Mouse (Mus musculus) hindlimb bud, embryonic 11.5 days (tissue): ENCODE measurements around the gene B4galt4.

ENCODE experiments used
- DNase-seq: peaks from one replicate; pipeline ENCODE4 v3.0.0-alpha.2; 2012; ENCODE audit warnings: low read depth, low spot score; ENCODE audit errors: extremely low spot score

The B4galt4 gene

DNA sequence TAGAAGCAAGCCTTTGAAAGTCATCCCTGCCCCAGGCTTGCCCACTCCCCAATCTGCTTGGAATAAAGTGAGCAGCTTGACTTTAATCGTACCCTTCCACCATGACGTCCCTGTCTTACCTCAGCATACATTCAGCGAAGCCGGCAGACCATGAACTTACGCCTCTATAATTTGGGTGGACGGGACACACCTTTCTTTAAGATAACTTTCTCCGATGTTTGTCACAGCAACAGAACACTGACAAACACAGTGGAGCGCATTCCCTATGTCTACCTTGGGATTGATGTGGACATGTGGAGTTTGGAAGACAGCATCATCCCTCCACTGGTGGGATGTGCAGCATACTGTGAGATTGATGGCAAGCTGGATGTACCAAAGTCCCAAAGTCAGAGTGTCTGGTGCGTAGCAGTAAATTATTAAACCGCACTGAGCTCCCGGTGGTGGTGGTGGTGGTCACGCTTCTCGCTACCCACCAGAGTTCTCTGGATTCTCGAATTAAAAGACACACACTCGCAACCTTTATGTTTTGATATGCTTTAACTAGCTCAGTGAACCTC lies 13.4 kb upstream of the B4galt4 start:
- DNase-seq: no peak

DNA sequence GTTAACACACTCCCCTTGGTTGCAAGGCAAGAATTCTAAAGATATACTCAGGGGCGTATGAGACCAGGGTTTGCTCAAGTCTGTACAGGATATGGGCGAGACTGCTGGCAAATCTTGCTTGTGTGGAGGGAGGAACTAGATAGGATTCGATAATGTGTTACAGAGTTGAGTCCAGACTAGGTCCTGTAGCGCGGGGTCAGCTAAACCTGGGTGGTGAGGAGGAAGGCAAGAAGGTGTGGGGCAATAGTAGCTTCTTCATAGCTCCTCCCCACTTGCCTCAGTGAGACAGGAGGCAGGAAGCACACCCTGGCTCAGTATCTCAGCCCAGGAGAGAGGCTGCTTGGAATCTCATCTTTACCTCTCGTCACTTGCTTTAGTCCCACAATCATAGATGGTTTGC lies 12.9 kb upstream of the B4galt4 start:
- DNase-seq: no peak

- no peak for DNase-seq
These were observed 12.3 kb upstream of the B4galt4 start for GRCm38 (mm10) chr16:38729610-38730288.

GRCm38 (mm10) chr16:38730921-38731320 lies 11.1 kb upstream of the B4galt4 start:
- DNase-seq: no peak

DNA sequence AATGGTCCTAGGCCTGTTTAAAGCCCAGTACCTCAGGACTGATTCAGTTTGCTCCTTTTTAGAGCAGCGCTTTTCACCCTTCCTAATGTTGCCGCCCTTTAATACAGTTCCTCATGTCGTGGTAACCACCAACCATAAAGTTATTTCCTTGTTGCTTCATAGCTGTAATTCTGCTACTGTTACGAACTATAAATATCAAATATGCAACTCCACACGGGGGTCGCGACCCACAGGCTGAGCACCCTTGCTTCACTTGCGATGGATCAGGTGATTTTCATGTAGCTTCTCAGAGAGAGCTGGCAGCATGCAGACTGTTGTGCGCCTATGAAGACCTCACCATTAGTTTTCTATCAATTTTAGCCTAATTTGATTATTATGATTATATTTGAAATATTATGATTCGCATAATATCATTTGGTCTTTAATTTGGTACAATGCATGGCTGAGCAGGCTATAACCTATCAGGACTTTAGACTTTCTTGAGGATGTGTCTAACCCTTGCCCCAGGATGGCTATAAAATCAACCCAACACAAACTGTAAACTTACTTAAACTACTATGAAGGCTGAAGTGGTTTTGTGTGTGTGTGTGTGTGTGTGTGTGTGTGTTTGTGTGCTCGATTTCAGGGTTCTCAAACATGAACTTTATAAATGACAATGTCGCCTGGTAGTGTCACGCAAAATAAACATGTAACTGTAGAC lies 710 bp upstream of the B4galt4 start:
- no peak for DNase-seq

GRCm38 (mm10) chr16:38742659-38743131 lies 631 bp downstream of the B4galt4 start:
- DNase-seq: no peak

DNA sequence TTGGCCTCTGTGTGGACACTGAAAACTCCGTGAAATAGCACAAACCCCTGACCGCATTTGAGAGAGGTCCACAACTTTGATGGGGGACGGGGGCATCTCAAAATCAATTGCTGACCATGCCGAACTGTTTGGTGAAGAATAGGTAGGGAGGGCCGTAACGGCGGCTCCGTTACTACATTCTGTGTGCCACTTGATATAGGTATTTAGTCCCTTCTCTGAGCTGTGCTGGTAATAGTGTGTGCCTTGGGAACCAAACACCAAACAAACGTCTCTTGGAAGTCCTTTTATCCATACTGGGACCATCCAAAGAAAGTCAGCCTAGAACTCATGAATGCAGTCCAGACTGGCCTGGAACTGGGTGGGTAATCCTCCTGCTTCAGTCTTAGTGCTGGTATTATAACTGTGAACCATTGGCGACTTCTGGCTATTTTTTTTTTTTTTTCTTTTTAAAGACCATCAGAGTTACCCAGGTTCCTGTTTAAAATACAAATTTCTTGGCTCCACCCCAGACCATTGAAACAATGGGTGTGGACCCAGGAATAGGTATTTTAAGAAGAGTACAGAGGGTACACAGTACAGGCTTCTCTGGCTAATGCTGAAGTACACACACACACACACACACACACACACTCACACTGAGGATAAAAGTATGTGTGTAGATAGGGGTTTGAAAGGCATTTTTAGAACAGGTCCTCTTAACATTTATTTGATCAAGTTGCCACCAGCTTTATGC lies 2.0 kb downstream of the B4galt4 start:
- DNase-seq: no peak

DNA sequence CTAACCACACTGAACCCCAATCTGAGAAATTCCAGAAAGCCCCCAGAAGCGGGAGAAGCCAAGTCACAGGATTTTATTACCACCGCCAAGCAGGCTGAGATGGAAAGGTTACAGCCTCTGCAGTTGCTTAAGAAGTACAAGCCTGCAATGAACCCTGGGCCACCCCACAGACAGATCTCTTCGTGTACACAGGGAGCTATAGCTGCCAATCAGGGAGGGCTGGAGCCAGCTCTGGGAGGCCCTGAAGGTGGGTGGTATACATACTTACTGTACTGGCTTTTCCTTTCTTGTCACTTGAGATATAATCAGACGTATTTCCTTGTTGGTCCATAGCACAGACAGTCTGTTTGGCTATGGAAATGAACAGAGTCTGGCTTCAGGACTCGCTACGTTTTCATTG lies 8.7 kb downstream of the B4galt4 start:
- no peak for DNase-seq

DNA sequence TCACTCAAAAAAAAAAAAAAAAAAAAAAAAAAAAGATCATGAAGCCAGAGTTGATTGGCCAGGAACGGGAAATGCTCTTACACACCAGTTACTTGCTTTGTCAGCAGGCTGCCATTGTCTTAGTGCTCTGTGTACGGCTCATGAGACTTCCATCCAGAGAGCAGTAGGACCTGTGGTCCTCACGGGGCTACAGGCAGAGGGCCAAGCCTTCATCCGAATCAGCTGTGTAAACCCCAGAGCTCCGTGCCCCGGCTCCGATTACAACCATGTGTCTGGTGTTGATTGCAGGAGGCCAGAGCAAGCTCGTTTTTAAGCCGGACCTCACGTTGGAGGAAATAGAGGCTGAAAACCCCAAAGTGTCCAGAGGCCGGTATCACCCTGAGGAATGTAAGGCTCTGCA lies 11.6 kb downstream of the B4galt4 start:
- no peak for DNase-seq

DNA sequence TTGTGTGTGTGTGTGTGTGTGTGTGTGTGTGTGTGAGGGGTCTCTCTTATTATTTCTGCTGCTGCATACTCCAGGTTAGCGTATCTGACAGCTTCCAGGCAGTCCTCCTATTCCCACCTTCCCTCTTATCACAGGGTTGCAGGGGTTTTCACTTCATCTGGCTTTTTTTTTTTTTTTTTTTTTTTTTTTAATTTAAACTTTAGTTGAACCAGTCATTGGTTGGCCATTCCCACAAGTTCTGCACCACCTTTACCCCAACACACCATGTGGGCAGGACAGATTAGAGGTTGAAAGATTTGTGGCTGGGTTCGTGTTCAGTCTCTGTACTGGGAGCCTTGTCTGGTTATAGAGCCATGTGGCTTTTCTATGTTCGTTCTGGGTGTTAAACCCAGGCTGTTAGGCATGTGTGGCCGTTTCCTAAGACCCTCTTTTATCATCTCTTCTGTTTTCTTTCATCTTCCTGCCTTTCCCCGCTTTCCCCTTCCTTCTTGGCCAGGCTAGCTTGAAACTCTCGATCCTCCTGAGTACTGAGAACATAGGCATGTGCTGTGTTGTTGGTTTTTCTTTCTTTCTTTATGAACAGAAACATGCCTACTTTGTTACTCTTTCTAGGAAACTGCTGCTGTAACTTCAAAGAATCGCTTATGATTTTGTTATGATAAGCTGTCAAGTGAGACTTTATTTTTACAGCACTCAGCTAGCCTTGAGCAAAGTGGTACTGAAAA lies 13.6 kb downstream of the B4galt4 start:
- DNase-seq: no peak

GRCm38 (mm10) chr16:38756177-38756503 lies 14.1 kb downstream of the B4galt4 start:
- no peak for DNase-seq

GRCm38 (mm10) chr16:38756572-38756971 lies 14.5 kb downstream of the B4galt4 start:
- DNase-seq: no peak

- no peak for DNase-seq
These were observed 15.6 kb downstream of the B4galt4 start for GRCm38 (mm10) chr16:38757626-38758025.

DNA sequence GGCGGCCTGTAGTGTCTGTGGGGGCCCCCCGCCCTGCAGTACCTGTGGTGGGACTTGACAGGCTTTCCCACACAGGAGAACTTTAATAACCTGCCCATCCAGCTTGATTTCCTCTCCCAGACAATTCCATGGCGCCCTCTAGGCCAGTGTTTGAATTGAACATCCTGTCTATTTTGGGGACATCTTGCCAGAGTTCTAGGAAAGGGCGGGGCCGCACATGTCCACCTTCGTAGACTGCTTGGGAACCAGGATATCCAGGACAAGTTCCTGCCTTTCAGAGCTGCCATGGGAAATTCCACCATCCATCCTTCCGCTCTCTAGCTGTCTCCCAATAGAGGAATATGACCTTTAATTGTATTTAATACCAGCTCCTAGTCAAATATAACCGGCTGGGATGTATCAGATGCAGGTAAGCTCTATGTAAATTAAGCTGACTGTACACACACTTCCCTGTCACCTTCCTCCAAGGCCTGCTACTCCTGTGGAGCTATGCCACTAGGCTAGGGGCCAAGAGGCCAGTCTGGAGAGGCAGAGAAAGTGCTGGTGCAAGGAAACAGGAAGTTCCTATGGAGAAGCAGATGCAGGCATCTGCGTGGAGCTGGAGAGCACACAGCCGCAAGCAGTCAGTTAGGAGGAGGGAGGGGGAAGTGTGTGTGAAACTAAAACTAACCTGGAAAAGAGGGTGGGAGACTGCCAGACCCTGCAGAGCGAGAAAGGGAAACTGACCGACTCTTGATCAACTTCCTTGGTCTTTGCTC lies 16.2 kb downstream of the B4galt4 start:
- DNase-seq: no peak

GRCm38 (mm10) chr16:38760239-38760638 lies 18.2 kb downstream of the B4galt4 start:
- DNase-seq: no peak

- no peak for DNase-seq
These were observed 18.8 kb downstream of the B4galt4 start for GRCm38 (mm10) chr16:38760834-38761375.

DNA sequence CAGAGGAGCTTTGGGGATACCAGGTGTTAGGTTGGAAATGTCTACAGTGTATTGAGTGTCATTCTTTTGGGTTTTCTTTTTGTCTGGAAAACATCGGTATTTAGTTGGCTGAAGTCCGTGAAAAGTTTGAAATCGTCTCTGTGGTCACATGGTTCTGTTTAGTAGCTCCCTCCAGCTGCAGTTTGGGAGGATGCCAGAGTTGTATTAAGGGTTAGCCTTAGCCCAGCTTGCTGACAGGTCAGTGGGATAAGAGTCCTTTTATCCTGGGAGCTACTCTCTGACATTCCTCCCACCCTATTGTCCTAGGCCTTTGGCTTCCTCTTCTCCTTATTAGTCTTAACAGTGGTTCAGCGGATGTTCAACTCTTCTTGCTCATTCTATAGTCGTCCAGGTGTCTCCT lies 19.9 kb downstream of the B4galt4 start:
- no peak for DNase-seq

GRCm38 (mm10) chr16:38762401-38762800 lies 20.3 kb downstream of the B4galt4 start:
- no peak for DNase-seq

DNA sequence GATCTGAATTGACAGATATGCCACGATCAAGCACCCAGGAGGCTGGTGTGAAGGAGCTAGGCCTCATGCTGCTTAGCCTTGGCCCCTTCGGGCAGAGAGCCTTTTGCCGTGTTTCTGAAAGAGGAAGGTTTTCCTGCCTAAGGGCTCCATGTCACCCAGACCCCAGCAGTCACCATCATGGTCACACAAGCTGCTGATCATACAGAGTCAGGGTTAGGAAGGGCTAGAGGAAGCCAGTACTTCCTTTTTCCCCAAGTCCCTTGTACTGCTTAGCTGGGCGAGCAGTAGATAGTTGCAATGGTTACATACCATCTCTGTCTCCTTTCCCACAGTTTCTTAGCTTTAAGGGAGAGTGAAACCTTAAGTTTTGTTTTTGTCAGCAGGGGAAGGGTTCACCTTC lies 21.4 kb downstream of the B4galt4 start:
- no peak for DNase-seq

- DNase-seq: no peak
These were observed 24.6 kb downstream of the B4galt4 start for GRCm38 (mm10) chr16:38766671-38767070.
